Mouse (Mus musculus): Measurements from ENCODE around the gene Slc30a1. TPM values are rescaled to one million over a fixed set of nuclear protein-coding genes. Genes with fewer than 3 reads are reported as not detected.
A peak's percentile ranks its signal among the peaks of the same experiment; 100 is the strongest.

Gene Slc30a1
- polyA plus RNA-seq, 1 experiment = 16.5 TPM

DNA sequence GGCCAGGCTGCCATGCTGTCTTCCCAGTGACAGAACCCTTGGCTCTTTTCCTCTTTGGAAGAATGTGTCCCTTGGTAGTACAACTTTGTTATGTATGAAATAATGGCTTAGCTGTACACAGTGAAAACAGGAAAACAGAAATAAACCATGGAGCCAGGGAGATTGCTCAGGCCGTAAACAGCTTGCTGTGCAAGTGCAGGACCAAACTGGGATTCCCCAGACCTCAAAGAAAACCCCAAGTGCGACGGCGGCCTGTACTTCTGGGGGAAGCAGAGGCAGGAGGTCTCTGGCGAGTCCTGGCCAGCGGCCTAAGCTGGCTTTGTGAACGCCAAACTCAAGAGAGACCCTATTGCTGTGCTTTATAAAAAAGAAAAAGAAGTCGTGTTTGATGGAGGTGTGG, 42.0 kb downstream of the Slc30a1 start:
- no peak for TF ChIP-seq CTCF (IDR thresholded peaks at IDR 0.05; ENCODE audit: extremely low read depth, insufficient read length, insufficient replicate concordance, low read depth, low read length)
- TF ChIP-seq POLR2A (IDR thresholded peaks at IDR 0.05; ENCODE audit: low read depth, low read length) = no peak
- H3K4me3 ChIP-seq (ENCODE audit: low read depth, low read length) = no peak overlapping the region
- WGBS = 85% methylated on average over 8 of the region's 8 CpGs
- peaks cover 13% of the 10 kb centered on the region; the same call in 1 of the 2 replicates for H3K4me1 ChIP-seq (ENCODE audit: control insufficient read depth, insufficient read depth, insufficient read length, low read length)
- H3K36me3 ChIP-seq (ENCODE audit: control insufficient read depth, insufficient read depth, low read length) = no peaks in the 10 kb centered on the region
- H3K27me3 ChIP-seq (ENCODE audit: control insufficient read depth, insufficient read depth, low read length) = no peaks in the 10 kb centered on the region
- no peak overlapping the region for H3K27ac ChIP-seq (ENCODE audit: insufficient read depth, low read depth, low read length)

DNA sequence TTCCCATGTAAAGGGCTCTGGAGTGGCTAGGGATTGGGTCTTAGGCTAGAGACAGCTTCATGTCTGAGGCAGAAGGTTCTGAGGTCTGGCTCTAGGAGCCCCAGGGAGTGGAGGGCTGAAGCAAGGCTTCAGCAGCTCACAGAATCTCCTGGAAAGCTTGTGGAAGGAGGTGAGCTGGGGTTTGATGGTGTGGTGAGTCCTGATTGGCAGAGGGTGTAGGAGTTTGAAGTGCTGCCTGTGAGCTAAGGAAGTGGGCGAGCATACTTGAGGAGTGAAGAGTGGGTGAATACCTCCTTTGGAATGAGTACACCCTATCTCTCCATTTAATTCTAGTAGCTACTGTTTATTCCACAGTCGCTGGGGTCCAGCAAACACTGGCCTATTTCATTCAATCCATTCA, 44.0 kb downstream of the Slc30a1 start:
- TF ChIP-seq CTCF (IDR thresholded peaks at IDR 0.05; ENCODE audit: extremely low read depth, insufficient read length, insufficient replicate concordance, low read depth, low read length) = no peak
- TF ChIP-seq POLR2A (IDR thresholded peaks at IDR 0.05; ENCODE audit: low read depth, low read length) = no peak
- H3K27me3 ChIP-seq (ENCODE audit: control insufficient read depth, insufficient read depth, low read length) = no peaks in the 10 kb centered on the region
- no peak overlapping the region for H3K4me3 ChIP-seq (ENCODE audit: low read depth, low read length)
- WGBS = 69% methylated on average over 2 of the region's 2 CpGs
- H3K27ac ChIP-seq (ENCODE audit: insufficient read depth, low read depth, low read length) = no peak overlapping the region
- no peaks in the 10 kb centered on the region for H3K36me3 ChIP-seq (ENCODE audit: control insufficient read depth, insufficient read depth, low read length)
- H3K4me1 ChIP-seq (ENCODE audit: control insufficient read depth, insufficient read depth, insufficient read length, low read length) = peaks cover 10% of the 10 kb centered on the region; the same call in 1 of the 2 replicates

DNA sequence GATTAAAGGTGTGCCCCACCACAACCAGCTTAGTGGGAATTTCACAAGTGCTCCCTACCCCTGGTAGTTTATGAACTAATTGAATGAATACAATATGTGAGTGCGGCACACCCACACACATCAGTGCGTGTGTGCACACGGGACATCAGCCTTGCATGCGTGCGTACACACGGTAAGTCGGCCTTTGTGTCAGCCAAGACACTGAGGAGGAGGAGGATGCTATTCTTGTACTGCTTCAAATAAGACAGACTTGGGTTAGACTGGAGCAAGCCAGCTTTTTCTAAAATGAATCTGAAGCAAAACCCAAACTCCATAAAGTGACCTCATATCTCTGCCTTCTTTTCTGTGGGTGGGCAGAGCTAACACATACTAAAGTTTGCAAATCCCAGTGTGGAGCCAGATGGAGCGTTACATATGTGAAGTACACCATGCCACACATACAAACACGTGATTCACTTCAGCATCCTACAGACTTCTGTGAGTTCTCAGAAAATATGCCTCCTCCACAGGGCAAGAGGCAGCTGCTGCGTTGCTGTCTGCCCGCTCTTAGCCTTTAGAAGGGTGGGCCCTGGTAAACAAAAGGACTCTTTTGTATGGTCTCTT, 46.3 kb downstream of the Slc30a1 start:
- Histone ChIP-seq H3K4me1 (ENCODE audit: control insufficient read depth, insufficient read depth, insufficient read length, low read length) (peaks cover 3% of the 10 kb centered on the region), H3K27ac (ENCODE audit: insufficient read depth, low read depth, low read length) (no peak overlapping the region), H3K4me3 (ENCODE audit: low read depth, low read length) (no peak overlapping the region), H3K36me3 (ENCODE audit: control insufficient read depth, insufficient read depth, low read length) (no peaks in the 10 kb centered on the region), H3K27me3 (ENCODE audit: control insufficient read depth, insufficient read depth, low read length) (no peaks in the 10 kb centered on the region)
- TF ChIP-seq POLR2A (IDR thresholded peaks at IDR 0.05; ENCODE audit: low read depth, low read length) (no peak), CTCF (IDR thresholded peaks at IDR 0.05; ENCODE audit: extremely low read depth, insufficient read length, insufficient replicate concordance, low read depth, low read length) (no peak)
- 93% methylated on average over 11 of the region's 11 CpGs for WGBS

DNA sequence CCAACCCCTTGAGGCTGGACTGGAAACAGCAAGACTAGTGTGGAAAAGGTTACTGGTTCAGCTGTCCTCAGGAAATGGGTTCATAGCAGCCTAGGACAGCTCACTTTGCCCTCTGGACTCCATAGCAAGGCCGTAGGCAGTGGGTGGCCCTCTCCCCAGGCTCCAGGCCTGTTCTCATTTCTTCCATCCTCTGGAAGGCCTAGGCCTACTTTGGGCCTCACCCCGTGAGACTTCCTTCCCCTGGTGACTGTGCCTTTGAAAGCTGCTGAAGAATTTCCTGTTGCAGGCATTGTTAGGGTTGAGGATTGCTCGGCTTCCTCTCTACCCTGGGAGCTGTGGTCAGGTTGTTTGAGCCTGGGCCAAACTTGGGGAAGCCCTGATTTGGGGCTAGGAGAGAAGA, 48.5 kb downstream of the Slc30a1 start:
- Histone ChIP-seq H3K36me3 (ENCODE audit: control insufficient read depth, insufficient read depth, low read length) (no peaks in the 10 kb centered on the region), H3K4me1 (ENCODE audit: control insufficient read depth, insufficient read depth, insufficient read length, low read length) (peaks cover 3% of the 10 kb centered on the region), H3K27ac (ENCODE audit: insufficient read depth, low read depth, low read length) (peak overlapping the region; percentile 75), H3K27me3 (ENCODE audit: control insufficient read depth, insufficient read depth, low read length) (no peaks in the 10 kb centered on the region), H3K4me3 (ENCODE audit: low read depth, low read length) (no peak overlapping the region)
- no peak for TF ChIP-seq CTCF (IDR thresholded peaks at IDR 0.05; ENCODE audit: extremely low read depth, insufficient read length, insufficient replicate concordance, low read depth, low read length)
- TF ChIP-seq POLR2A (IDR thresholded peaks at IDR 0.05; ENCODE audit: low read depth, low read length) = no peak
- WGBS = 73% methylated on average over 3 of the region's 3 CpGs

DNA sequence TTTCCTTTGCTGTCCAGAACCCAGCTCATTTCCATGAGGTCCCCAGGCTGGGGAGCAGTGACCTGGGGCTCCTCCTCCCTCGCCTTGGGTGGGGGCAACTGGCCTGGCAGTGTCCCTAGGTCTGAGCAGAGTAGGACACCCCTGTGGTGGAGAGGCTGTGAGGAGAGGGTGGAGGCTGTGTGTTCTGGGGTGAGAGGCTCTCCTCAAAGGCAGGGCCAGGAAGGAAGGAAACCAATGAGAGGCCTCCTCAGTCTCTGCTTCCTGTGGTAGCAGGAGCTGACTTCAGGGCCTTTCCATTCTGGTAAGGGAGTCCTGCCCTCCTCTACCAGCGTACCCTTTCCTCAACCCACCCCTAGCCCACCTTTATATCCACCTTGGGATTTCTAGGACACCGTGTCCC, 49.7 kb downstream of the Slc30a1 start:
- Histone ChIP-seq H3K36me3 (ENCODE audit: control insufficient read depth, insufficient read depth, low read length) (no peaks in the 10 kb centered on the region), H3K4me1 (ENCODE audit: control insufficient read depth, insufficient read depth, insufficient read length, low read length) (peaks cover 3% of the 10 kb centered on the region), H3K4me3 (ENCODE audit: low read depth, low read length) (peak overlapping the region; percentile 38), H3K27me3 (ENCODE audit: control insufficient read depth, insufficient read depth, low read length) (no peaks in the 10 kb centered on the region), H3K27ac (ENCODE audit: insufficient read depth, low read depth, low read length) (peak overlapping the region; percentile 75)
- TF ChIP-seq CTCF (IDR thresholded peaks at IDR 0.05; ENCODE audit: extremely low read depth, insufficient read length, insufficient replicate concordance, low read depth, low read length) (no peak), POLR2A (IDR thresholded peaks at IDR 0.05; ENCODE audit: low read depth, low read length) (no peak)
- WGBS = 90% methylated on average over 3 of the region's 3 CpGs

DNA sequence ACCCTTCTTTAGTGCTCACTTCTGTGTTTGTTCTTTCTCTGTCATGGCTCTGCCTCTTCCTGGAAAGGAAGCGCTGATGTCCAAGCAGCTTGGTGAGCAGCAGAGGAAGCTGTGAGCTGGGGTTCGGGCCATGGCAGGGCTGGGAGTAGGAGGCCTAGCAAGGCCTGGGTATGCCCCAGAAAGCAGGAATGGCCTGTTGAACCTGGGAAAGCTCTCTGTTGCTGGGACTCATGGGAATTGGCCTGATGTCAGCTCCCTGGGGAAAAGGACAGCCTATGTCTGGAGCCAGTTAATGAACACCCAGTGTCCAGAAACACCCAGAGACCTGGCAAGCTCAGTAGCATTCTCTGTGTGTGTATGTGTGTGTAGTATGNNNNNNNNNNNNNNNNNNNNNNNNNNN, 50.3 kb downstream of the Slc30a1 start:
- peak overlapping the region; percentile 68 for H3K27ac ChIP-seq (ENCODE audit: insufficient read depth, low read depth, low read length)
- no peaks in the 10 kb centered on the region for H3K27me3 ChIP-seq (ENCODE audit: control insufficient read depth, insufficient read depth, low read length)
- TF ChIP-seq CTCF (IDR thresholded peaks at IDR 0.05; ENCODE audit: extremely low read depth, insufficient read length, insufficient replicate concordance, low read depth, low read length) (no peak), POLR2A (IDR thresholded peaks at IDR 0.05; ENCODE audit: low read depth, low read length) (no peak)
- peak overlapping the region; percentile 38 for H3K4me3 ChIP-seq (ENCODE audit: low read depth, low read length)
- H3K4me1 ChIP-seq (ENCODE audit: control insufficient read depth, insufficient read depth, insufficient read length, low read length) = peaks cover 3% of the 10 kb centered on the region
- H3K36me3 ChIP-seq (ENCODE audit: control insufficient read depth, insufficient read depth, low read length) = no peaks in the 10 kb centered on the region
- 75% methylated on average over 2 of the region's 2 CpGs for WGBS

DNA sequence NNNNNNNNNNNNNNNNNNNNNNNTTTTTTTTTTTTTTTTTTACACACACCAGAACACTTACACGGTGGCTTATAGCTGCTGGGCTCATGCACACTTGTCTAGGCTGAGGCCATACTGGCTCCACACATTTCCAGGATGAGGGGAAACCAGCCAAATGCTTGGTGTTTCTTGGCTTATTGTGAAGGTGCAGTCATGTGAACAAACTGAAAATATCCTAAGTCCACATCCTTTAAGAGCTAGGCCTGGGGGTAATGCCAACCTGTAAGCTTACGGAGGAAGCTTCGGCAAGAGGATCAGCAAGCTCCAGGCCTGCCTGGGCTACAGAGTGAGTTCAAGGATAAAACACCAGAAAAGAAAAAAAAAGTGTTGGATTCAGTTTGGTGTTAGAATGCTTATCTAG, 50.8 kb downstream of the Slc30a1 start:
- H3K27me3 ChIP-seq (ENCODE audit: control insufficient read depth, insufficient read depth, low read length) = no peaks in the 10 kb centered on the region
- no peak overlapping the region for H3K4me3 ChIP-seq (ENCODE audit: low read depth, low read length)
- TF ChIP-seq CTCF (IDR thresholded peaks at IDR 0.05; ENCODE audit: extremely low read depth, insufficient read length, insufficient replicate concordance, low read depth, low read length) = no peak
- no peak for TF ChIP-seq POLR2A (IDR thresholded peaks at IDR 0.05; ENCODE audit: low read depth, low read length)
- peaks cover 3% of the 10 kb centered on the region for H3K4me1 ChIP-seq (ENCODE audit: control insufficient read depth, insufficient read depth, insufficient read length, low read length)
- no peaks in the 10 kb centered on the region for H3K36me3 ChIP-seq (ENCODE audit: control insufficient read depth, insufficient read depth, low read length)
- no peak overlapping the region for H3K27ac ChIP-seq (ENCODE audit: insufficient read depth, low read depth, low read length)
- WGBS = 71% methylated on average over 3 of the region's 3 CpGs

Measured in small intestine, adult 2 months (tissue).